Mouse (Mus musculus) CD4-positive, CD25-positive, alpha-beta regulatory T cell, adult 2 months (primary cell): ENCODE data around the gene Sptlc2.
"Not testable (repeated sequence)": the region's sequence is repeated elsewhere in the genome, so short reads cannot be mapped to it uniquely, and the experiment has no call there.

ENCODE experiments used
- DNase-seq: peaks from one replicate; pipeline ENCODE4 v3.0.0-alpha.2; 2012; ENCODE audit warnings: low read depth, low spot score

The Sptlc2 gene

DNA sequence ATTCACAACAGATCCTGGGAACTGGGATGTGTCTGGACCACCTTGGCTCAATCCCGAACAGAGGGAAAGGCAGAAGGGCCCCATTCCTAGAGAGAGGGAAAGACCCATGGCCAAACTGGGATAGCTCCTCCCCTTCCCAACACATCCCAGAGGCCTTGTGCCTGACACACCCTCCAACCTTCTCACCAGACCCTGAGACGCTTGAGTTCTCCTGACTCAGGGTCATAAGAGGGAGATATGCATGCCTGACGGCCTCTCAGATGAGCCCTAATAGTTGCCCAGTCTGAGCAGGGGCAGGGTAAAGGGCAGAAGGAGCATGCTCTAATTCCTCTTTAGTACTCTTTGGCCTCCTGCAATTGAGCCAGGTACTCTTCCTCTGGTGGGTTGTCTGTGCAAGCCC lies 108.8 kb downstream of the Sptlc2 start:
- DNase-seq, result no peak

DNA sequence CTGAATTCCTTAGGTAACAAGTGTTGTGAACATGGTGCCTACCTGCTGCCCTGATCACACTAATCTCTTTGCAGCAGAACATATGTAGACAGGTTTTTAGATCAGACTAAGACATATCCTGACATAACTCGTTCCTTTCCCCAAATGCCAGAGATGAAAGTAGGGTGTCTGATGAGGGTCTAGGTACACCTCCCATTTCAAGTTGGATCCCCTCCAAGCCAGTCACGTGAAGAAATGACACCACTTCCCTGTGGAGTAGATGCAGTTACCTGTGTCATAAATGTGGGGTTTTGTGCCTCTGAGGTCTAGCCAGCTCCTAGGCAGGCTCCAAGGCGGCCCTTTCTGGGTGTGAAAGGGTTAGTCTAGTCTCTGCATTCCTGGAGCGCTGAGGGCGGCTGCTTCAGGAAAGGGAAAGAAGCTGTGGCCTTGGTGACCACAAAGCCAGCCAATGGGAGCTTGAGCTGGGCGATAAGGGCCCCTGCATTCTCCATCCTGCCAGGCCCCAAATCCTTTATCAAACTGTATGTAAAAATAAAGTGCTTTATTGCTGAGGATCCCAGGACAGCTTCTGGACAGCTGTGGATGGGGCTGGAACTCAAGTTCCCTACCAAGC lies 109.9 kb downstream of the Sptlc2 start:
- DNase-seq, result no peak

DNA sequence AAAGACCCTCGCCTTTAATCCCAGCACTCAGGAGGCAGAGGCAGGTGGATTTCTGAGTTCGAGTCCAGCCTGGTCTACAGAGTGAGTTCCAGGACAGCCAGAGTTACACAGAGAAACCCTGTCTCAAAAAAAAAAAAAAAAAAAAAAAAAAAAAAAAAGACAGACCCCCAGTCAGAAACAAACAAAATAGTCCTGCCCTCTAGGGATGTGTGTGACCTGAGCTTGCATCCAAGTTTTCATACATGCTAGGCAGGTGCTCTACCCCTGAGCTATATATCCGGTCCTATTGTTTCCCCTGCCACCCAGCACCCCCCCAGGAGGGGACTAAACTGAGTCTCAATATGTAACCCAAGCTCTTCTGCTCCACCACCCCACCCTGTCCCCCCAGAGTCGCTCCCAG lies 110.9 kb downstream of the Sptlc2 start:
- not testable (repeated sequence) for DNase-seq

GRCm38 (mm10) chr12:87274853-87275831 lies 113.0 kb downstream of the Sptlc2 start:
- no peak for DNase-seq

DNA sequence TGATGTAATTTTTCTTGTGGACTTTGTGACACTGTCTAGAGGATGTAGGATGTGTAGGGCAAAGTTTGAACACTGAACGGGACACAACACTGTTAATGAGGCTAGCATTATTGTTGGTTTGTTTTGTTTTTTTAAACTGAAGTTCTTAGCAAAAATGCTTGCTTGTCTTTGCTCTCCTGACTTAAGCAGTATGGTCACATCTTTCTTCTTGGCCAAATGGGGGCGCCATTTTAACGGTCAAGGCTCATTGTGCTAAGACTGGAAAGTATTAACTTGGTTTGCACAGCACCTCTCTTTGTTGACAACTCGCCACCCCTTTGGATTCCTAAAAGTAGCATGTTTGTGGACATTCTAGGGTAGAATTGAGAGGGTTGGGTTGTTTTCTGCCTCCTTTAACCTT lies 120.5 kb downstream of the Sptlc2 start:
- DNase-seq, result peak; percentile 52

- peak; percentile 35 for DNase-seq
Measured at GRCm38 (mm10) chr12:87266827-87267603, 121.1 kb downstream of the Sptlc2 start.

GRCm38 (mm10) chr12:87266108-87266826 lies 121.9 kb downstream of the Sptlc2 start, which contains the start of the genes Vipas39 and Ahsa1:
Vipas39 (minus strand) TSS chr12:87266256.
Ahsa1 (plus strand) TSS chr12:87266479.
- peak; percentile 95 for DNase-seq

DNA sequence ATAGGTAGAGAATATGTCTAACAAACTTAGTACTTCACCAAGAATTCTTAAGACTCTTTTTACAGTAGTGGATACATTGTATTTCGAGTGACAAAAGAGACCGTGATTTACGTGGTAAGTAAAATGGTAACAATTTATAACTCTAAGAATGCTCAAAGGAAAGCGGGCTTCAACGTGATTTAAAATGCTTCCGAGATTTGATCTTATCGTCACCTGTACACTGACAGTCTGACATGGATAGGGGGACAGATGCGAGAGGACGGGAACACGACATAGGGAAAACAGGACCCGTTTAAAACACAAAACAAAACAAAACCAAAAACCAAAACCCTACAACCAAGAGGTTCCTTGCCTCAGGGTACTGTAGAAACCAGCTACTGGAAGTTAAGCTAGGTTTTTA lies 122.7 kb downstream of the Sptlc2 start:
- no peak for DNase-seq

DNA sequence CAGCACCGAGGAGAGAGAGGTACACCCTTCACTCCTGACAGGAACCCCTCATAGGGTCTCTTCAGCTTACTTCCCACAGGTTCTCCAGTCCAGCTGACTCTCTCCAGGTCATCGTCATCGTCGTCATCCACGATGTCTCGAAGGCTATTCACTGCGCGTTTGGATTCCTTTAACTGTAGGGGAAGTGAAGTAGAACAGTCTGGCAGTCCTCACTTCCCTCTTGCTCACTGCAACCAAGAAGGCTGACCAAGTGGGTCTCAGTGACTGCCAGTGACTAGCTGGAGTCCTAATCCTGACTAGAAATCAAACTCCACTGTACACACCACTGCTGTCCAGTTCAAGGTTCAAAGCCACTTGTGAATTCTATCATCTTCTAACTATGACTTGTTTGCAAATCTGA lies 127.6 kb downstream of the Sptlc2 start:
- DNase-seq, result no peak

- DNase-seq, result no peak
Measured at GRCm38 (mm10) chr12:87256629-87257028, 131.5 kb downstream of the Sptlc2 start.
